Mouse (Mus musculus): ENCODE data around the gene Ifit3.
"Not testable (repeated sequence)": the region's sequence is repeated elsewhere in the genome, so short reads cannot be mapped to it uniquely, and the experiment has no call there.

The Ifit3 gene

DNA sequence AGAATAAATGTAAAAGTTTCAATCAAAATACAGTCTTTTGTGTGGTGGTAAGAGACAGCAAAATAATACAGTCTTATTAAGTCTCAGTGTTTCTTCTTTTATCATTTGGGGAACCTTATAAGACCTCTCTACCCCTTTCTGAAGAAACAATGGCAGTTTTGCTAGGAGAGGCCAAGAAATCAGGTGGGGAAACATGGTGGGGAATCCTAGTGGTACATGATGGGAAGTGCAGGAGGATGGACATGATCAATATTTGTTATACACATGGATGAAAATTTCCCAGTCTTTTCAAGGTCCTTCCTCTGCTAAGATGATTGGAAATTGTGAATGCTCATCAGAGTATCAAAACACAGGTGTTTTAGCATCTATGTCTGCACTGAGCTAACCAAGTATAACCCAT is 5.6 kb downstream of the Ifit3 start:
- no peak for DNase-seq

- DNase-seq = no peak
Measured at GRCm38 (mm10) chr19:34593456-34593855, 10.1 kb downstream of the Ifit3 start.

- peak in 1 of 2 experiments; percentile 55 for DNase-seq
Measured at GRCm38 (mm10) chr19:34594523-34594922, 11.2 kb downstream of the Ifit3 start.

GRCm38 (mm10) chr19:34596811-34597210 is 13.5 kb downstream of the Ifit3 start:
- DNase-seq = no peak

DNA sequence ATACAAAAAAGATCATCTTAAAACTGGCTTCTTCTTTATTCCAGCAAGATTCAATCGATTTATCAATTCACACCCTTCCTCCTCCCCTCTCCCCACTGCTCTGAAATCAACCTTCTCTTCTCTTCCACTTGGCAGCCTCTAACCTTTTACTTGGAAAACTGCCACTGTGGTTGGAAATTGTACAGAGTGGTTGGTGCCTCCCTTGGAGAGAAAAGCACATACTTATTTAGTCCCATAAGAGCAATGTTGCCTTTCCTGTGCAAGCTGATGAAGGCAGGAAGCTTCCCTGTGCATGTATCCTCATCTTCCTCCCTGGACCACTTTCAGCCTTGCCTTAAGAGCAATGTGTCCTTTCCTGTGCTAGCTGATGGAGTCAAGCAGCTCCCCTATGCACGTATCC is 15.0 kb downstream of the Ifit3 start:
- peak in 1 of 2 experiments; percentile 43 for DNase-seq

DNA sequence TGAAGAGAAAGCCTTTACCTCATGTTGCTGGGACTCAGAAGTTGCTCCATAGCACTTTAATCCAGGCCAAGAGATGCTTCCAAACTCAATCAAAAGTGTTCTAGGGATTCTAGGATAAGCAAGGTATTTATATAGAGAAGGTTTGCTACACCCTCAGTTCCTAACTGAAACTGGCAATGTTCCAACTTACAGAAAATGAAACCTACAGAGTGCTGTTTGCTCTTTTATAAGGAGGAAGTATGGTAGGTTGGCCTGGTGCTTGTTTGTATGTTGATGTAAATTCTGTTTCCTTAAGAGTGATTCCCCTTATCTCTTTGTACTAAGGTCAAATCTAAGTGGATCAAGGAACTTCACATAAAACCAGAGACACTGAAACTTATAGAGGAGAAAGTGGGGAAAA is 15.9 kb downstream of the Ifit3 start:
- DNase-seq = not testable (repeated sequence)

DNA sequence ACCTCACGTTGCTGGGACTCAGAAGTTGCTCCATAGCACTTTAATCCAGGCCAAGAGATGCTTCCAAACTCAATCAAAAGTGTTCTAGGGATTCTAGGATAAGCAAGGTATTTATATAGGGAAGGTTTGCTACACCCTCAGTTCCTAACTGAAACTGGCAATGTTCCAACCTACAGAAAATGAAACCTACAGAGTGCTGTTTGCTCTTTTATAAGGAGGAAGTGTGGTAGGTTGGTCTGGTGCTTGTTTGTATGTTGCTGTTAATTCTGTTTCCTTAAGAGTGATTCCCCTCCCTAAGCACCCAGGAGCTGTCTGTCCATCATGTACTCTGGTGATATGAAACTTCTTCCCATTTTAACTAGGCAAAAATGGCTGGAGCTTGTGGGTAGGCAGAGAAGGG is 18.6 kb downstream of the Ifit3 start, which contains the start of gene Ifit1bl1:
TSS of gene Ifit1bl1 (minus strand) at position 69 of the 400 bp plus-strand sequence.
- DNase-seq = not testable (repeated sequence)

DNA sequence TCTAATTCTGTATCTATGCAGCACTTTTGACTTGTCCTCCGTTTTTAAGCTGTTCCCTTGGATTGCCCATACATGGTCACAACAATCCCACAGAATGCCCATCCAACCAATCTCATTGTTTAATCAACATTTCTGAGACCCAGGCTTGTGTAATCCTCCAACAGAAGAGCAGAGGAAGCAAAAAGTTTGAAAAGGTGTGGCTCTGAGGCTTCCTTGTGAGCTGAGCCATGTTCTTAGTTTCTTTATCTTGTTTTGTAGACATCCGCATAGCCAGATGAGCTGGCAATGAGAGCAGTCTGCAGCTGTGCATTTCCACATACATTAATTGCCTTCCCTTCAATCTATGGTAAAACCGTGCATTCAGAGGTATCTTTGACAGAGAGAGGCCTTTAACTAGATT is 22.1 kb downstream of the Ifit3 start:
- DNase-seq = no peak

GRCm38 (mm10) chr19:34607237-34608051 is 24.1 kb downstream of the Ifit3 start, which contains the start of gene Ifit3b:
Gene Ifit3b (plus strand): TSS chr19:34607970.
- peak in 1 of 2 experiments; percentile 33 for DNase-seq

- not testable (repeated sequence) for DNase-seq
Measured at GRCm38 (mm10) chr19:34610118-34610517, 26.8 kb downstream of the Ifit3 start.

GRCm38 (mm10) chr19:34612243-34613001 is 29.1 kb downstream of the Ifit3 start:
- DNase-seq = not testable (repeated sequence)

GRCm38 (mm10) chr19:34620871-34621270 is 37.5 kb downstream of the Ifit3 start:
- no peak for DNase-seq

DNA sequence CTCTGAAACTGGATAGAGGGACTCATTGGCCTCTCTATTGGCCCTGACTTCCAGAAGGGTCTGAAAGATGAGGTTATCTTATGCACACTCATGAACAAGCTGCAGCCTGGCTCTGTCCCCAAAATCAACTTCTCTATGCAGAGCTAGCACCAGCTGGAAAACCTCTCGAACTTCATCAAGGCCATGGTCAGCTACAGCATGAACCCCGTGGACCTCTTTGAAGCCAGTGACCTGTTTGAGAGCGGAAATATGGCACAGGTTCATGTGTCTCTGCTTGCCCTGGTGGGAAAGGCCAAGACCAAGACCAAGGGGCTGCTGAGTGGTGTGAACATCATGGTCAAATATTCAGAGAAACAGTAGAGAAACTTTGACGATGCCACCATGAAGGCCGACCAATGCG is 40.5 kb downstream of the Ifit3 start:
- DNase-seq = no peak

DNA sequence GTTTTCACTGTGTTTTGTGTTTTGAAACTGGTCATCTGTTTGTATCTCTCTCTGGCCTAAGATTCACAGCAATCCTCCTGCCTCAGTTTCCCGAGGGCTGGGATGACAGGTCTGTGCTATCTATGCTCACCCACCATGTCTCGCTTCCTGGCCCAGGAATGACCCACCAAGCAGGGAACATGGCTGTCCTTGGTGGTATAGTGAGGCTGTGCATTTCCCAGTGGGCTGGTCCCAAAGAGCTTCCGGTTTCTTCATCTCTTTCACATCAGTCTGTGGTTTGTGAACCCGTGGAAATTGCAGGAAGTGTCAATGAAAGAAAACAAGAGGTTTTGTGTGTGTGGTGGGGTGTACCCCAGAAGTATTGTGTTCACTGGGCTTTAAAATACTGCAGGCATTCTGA is 41.3 kb downstream of the Ifit3 start:
- DNase-seq = no peak

DNA sequence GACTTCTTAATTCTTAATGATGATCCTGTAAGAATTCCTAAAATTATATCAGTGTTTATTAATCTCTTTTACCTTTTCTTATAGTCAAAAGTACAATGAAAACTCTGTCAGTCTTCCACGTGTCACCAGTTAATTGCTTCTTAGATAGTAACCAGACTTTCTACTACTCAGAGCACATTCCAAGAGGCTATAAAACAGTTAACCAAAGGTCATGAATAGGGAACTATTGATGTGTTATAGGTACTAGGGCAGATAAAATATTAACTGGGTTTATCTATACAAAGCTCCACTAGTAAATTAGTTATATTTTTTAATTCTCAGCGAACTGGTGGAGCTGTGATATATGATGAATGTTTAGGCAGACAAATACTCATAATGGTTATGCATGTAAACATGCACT is 44.2 kb downstream of the Ifit3 start:
- no peak for DNase-seq

DNA sequence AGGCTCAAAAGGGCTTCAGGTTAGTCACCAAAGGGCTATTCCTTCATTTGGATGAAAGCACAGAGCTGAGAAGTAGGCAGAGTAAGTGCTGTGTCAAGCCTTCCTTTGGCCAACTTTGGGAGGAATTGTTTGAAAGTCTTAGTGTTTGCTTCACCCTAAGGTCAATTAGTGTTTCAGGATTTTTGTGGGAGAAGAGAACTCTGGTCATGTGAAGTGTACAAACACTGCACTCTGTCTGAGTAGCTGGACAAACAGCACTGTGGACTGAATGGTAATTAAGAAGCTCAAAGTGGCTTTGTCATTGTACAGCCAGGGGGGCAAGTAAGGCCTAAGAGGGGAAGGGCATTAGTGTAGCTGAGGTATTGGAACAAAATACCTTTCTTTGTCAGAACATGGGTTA is 48.2 kb downstream of the Ifit3 start:
- DNase-seq = peak; percentile 22

DNA sequence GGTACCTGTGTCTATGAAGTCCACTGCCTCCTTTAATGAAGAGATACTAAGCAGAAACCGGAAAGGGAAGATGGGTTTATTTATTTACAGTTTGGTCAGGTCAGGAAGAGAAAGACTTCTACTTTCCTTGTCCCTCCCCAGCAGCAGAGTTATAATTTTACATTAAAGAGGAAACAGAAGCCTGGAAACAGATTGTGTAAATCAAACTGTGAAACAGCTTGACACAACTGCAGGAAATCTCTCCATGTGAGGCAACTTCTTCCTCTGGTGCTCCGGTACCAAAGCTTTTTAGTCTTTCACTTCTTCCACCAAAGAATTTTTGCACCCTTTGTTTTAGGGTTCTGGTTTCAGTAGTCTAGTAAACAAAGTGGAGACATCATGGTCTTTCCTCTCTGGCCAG is 50.2 kb downstream of the Ifit3 start:
- DNase-seq = no peak

GRCm38 (mm10) chr19:34636933-34637557 is 53.7 kb downstream of the Ifit3 start:
- DNase-seq = peak; percentile 28 to 73
